Mouse (Mus musculus) liver, embryonic 11.5 days (tissue): ENCODE measurements around the gene Chst8. TPM values are rescaled to one million over a fixed set of nuclear protein-coding genes. Genes with fewer than 3 reads are reported as not detected.

Source experiments
- ATAC-seq: fragments of 200-750 bp; cut with Nextera tagmentation; replicated peaks from 2 replicates; pipeline ENCODE4 v1.8.0; 2017; ENCODE audit warnings: moderate number of reproducible peaks, mild to moderate bottlenecking, moderate TSS enrichment, moderate library complexity; ENCODE audit not compliant: low FRiP score
- DNase-seq: peaks from one replicate; pipeline ENCODE4 v3.0.0-alpha.2; 2017; ENCODE audit warnings: low spot score
- H3K27ac ChIP-seq: fragments of 300-500 bp; sonication (generic); 2 replicates; pipeline ENCODE4 v1.5.1; 2014; ENCODE audit warnings: mild to moderate bottlenecking, low read depth, low read length, control low read depth
- H3K27me3 ChIP-seq: fragments of 300-500 bp; sonication (generic); replicated peaks from 2 replicates; pipeline ENCODE4 v1.6.1; 2014; ENCODE audit warnings: low read length, mixed read lengths; ENCODE audit not compliant: control insufficient read depth, insufficient read depth
- H3K36me3 ChIP-seq: fragments of 300-500 bp; sonication (generic); 2 replicates; pipeline ENCODE4 v1.6.1; 2014; ENCODE audit warnings: mild to moderate bottlenecking, low read length, moderate library complexity, mixed read lengths; ENCODE audit not compliant: control insufficient read depth, insufficient read depth
- H3K4me1 ChIP-seq: fragments of 300-500 bp; sonication (generic); replicated peaks from 2 replicates; pipeline ENCODE4 v1.6.1; 2014; ENCODE audit warnings: low read length, mixed read lengths; ENCODE audit not compliant: control insufficient read depth, insufficient read depth
- H3K4me2 ChIP-seq: fragments of 300-500 bp; sonication (generic); 2 replicates; pipeline ENCODE4 v1.6.1; 2014; ENCODE audit warnings: mild to moderate bottlenecking, control low read depth, moderate library complexity
- H3K4me3 ChIP-seq: fragments of 300-500 bp; sonication (generic); 2 replicates; pipeline ENCODE4 v1.5.1; 2014; ENCODE audit warnings: low read depth, low read length, control low read depth
- H3K9ac ChIP-seq: fragments of 300-500 bp; sonication (generic); 2 replicates; pipeline ENCODE4 v1.6.1; 2014; ENCODE audit warnings: low read depth, low read length, control low read depth
- H3K9me3 ChIP-seq: fragments of 300-500 bp; sonication (generic); 2 replicates; pipeline ENCODE4 v1.6.1; 2016; ENCODE audit warnings: low read length, inconsistent platforms, mixed read lengths; ENCODE audit not compliant: control insufficient read depth
- WGBS: fragments of 180-500 bp; shearing (Covaris S2); extraction: QIAGEN DNeasy Blood & Tissue Kit; methylation state at CpG from one replicate; pipeline ENCODE4 v1.1.7; 2014; 5-methylcytosine and 5-hydroxymethylcytosine counted together
- polyA plus RNA-seq: library from polyadenylated mRNA; unstranded; fragments of >200 nt; fragmentation: Nextera tagmentation; extraction: Ambion mirVana; gene quantifications from 2 replicates; pipeline ENCODE4 v1.2.1, GENCODE M21; 2014

The Chst8 gene
- polyA plus RNA-seq, 1 experiment from 2014 or later, result 0.75 TPM

DNA sequence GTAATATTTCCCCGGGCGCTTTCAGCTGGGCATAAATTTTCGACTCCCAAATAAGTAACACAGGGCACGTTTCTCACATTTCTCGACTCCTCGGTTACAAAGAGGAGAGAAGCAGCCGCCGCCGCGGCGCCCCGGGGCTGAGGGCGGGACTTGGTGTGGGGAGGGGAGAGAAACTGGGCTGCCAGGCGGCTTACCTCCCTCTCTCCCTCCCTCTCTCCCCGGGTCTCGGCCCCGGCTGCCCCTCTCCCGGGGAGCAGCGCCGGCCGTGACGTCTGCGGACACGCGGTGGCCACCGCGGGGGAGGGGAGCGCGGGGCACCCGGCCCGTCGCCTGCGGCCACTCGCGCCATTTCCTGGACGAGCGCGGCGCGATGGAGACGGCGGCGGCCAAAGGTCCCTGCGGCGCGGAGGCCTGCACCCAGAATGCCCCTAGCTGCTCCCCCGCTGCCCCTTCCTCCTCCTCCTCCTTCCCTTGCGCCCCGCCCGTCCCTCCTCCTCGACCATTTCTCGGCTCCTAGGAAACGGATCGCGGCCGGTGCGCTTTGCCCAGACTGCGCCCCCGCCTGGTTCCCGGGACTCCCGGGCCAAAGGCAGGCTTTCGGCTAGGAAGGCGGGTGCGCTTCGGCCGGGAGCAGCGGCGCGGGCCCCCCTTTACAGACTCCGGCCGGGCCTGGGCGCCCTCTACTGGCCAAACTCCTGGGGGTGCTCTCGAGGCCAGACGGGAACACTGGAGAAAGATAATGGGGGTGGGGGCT lies 157.2 kb downstream of the Chst8 start:
- H3K27ac ChIP-seq, result peak overlapping the region; percentile 80
- peak overlapping the region; percentile 75 for H3K4me2 ChIP-seq
- ATAC-seq (peak; percentile 57), DNase-seq (peak; percentile 80)
- no peaks in the 10 kb centered on the region for H3K9me3 ChIP-seq
- no peaks in the 10 kb centered on the region; the same call in 1 of the 2 replicates for H3K4me1 ChIP-seq
- peaks cover 51% of the 10 kb centered on the region for H3K27me3 ChIP-seq
- peak overlapping the region; percentile 60 for H3K9ac ChIP-seq
- H3K36me3 ChIP-seq, result 0 out of 2 replicates have a peak, but pooled peaks cover 2% of the 10 kb centered on the region
- 2% methylated on average over 62 of the region's 74 CpGs for WGBS
- H3K4me3 ChIP-seq, result peak overlapping the region; percentile 60

DNA sequence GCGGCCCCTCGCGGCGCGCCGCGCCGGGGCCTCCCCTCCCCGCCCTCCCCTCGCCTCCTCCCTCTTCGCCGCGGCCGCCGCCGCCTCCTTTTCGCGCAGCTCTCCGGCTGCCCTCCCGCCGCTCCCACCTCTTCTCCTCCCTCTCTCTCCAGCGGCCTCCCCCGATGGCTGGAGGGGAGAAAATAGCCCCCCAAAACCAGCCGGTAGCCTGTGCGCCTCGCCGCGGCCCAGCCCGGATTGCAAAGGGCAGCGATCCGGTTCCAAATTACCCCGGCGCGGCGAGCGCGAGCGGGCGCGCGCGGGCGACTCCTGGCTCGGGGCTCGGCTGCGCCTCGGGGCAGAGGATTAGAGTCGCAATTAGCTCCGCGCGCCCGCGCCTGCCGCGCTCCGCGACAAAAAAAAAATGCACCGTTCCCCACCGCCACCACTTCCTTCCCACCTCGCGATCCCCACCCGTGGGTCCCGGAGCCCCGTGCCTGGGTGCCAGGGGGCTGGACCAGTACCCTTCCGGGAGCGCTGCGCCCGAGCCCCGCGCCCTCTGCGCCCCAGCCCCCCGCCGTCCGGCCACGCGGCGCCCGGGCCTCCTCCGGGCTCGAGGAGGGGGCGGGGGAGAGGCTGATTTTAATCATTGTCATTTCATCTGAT lies 157.9 kb downstream of the Chst8 start:
- peak; percentile 66 for DNase-seq
- ATAC-seq, result peak; percentile 23; the same call in 1 of the 2 replicates
- Histone ChIP-seq H3K36me3 (peaks cover 5% of the 10 kb centered on the region; the same call in 1 of the 2 replicates), H3K4me2 (peak overlapping the region; percentile 75), H3K27me3 (peaks cover 51% of the 10 kb centered on the region), H3K27ac (peak overlapping the region; percentile 80), H3K9ac (peak overlapping the region; percentile 60), H3K9me3 (no peaks in the 10 kb centered on the region), H3K4me3 (peak overlapping the region; percentile 60), H3K4me1 (no peaks in the 10 kb centered on the region; the same call in 1 of the 2 replicates)
- WGBS, result under 1% methylated on average over 61 of the region's 81 CpGs

DNA sequence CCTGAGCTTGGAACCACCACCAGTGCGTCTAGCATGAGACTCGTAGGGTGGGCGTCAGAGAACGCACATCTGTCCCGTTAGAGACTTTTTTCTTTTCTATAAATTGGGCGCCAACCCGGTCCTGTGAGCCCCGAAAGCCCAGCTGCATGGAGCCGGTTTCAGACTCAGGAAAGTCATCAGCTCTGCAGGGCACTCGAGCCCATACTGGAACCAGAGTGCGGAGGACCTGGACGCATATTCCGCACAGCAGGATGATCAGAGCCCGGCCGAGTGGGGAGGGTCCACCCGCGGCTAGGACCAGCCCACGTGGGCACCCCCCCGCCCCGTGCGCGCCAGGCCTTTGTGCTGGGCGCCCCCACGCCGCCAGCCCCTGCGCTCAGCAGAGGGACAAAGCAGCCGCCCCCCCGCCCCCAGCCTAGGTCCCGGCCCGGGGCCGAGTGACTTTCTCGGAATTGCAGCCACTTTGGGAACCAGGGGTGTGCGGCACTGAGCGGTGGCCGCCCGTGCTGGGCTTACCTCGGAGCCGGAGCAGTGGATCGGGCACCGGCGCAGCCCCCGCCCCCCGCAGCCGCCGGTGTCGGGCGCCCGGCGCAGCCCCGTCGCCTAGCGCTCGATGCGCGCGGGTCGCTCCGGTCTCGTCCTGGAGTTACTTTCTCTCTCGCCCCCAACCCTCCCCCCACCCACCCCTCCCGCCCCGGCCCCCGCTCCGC lies 158.6 kb downstream of the Chst8 start:
- Histone ChIP-seq H3K4me3 (peak overlapping the region; percentile 60), H3K27ac (peak overlapping the region; percentile 80), H3K9ac (peak overlapping the region; percentile 60), H3K9me3 (no peaks in the 10 kb centered on the region), H3K4me2 (peak overlapping the region; percentile 75), H3K27me3 (peaks cover 51% of the 10 kb centered on the region), H3K4me1 (no peaks in the 10 kb centered on the region; the same call in 1 of the 2 replicates), H3K36me3 (peaks cover 9% of the 10 kb centered on the region)
- under 1% methylated on average over 54 of the region's 64 CpGs for WGBS
- DNase-seq, result peak; percentile 51
- peak; percentile 56 for ATAC-seq

DNA sequence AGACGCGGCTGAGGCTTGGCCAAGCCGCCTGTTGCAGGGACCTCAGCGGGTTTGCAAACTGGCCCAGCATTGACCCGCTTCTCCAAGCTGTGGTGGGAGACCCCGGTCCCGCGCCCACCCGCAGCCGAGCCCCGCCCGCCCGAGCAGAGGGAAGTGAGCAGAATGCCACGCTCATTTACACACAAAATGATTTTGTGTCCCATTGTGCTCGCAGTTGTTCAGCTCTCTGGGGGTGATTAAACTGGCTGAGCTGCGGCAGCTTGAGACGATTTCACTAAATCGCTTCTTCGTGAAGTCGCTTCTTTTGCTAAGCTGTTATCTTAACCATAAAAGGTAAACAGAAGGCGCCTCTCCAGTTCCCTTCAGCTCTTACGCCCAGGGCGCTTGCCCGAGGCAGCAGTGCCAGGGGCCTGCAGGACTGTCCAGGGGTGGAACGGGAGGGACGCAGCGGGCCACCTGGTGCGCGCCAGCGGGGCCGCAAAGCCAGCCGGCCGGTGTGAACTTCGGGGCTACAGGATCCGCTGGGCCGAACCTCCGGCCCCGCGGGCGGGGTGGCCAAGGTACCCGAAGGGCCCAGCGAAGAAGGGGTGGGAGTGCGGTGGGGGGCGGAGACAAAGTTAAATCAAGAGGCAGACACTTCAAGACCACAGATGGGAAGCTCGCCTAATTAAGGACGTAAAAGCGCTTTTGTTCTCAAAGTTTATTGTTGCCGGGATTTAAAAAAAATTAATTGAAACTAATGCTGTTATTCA lies 159.6 kb downstream of the Chst8 start:
- Histone ChIP-seq H3K4me1 (no peaks in the 10 kb centered on the region; the same call in 1 of the 2 replicates), H3K4me2 (peak overlapping the region; percentile 75), H3K9me3 (no peaks in the 10 kb centered on the region), H3K36me3 (peaks cover 10% of the 10 kb centered on the region), H3K9ac (peak overlapping the region; percentile 34; the same call in 1 of the 2 replicates), H3K4me3 (peak overlapping the region; percentile 60), H3K27me3 (peaks cover 51% of the 10 kb centered on the region), H3K27ac (0 out of 2 replicates have a peak overlapping the region, but pooled peaks have one; percentile 13)
- DNase-seq (no peak), ATAC-seq (no peak)
- WGBS, result 2% methylated on average over 48 of the region's 48 CpGs

DNA sequence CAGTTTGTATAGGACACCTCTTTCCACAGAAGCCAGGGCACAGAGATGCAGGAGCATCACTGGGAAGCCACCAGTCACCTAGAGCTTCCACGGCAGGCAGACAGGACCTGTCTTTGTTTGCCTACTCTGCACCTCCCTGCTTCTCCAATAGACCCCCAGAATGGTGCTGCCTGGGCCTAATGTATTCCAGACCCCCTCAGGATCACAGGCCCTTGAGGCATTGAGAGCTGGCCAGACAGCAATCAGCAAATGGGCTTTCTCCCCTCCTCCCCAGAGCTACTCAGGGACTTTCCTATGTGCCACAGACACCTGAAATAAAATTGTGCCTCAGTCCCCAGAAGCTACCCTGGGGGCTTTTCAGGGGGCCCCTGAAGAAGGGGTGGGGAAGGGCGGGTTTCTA lies 161.1 kb downstream of the Chst8 start:
- ATAC-seq (no peak), DNase-seq (no peak)
- 64% methylated on average over 2 of the region's 2 CpGs for WGBS
- Histone ChIP-seq H3K4me1 (no peaks in the 10 kb centered on the region; the same call in 1 of the 2 replicates), H3K4me3 (no peak overlapping the region), H3K36me3 (peaks cover 10% of the 10 kb centered on the region), H3K9ac (no peak overlapping the region), H3K9me3 (no peaks in the 10 kb centered on the region), H3K4me2 (no peak overlapping the region), H3K27ac (no peak overlapping the region), H3K27me3 (peaks cover 50% of the 10 kb centered on the region)

DNA sequence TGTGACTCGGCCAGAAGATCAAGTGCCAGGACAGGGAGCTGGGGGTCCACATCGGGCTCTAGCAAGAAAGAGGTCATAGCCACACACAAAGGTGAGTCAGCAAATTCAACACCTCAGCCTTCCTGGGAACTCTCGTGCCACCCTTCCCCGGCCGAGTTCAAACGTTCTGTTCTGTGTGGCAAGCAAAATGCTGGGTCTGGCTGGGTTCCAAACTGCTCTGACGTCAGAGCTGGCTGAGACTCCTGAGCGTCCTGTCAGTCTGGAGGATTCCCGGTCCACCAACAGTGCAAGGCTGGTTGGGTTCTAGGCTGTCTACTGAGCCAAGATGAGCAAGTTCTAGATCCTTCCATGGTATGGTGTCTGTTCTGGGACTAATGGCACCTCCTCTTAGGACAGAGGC lies 165.5 kb downstream of the Chst8 start:
- DNase-seq, result no peak

DNA sequence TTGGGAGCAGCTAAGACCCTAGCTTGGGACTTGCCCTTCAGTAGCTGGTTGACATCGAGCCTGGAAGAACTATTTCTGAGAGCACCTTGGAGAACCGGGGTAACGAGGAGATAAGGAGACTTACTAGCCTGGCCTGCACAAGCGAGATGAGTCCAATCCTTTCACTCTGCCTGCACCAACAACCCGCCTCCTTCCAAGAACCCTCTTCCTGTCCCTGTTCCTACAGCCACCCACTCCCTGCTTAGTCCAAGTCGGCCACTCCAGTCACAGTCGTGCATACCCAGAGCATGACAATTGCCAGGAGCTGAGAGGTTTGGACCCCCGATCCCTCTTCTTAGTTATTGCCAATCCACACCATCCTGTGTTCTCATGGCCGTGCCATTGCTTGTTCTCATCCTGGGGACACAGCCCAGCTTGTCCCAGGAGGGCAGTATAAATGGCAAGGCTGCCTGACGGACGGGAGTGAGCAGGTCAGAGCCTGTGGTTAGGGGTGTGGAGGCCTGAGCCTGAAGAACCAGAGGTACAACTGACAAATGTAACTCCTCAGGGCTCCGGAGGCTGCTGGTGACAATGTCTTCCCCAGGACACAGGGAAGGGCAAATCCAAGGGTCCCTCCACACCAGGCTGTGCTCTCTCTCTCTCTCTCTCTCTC lies 166.2 kb downstream of the Chst8 start:
- ATAC-seq (no peak), DNase-seq (no peak)
- Histone ChIP-seq H3K27ac (no peak overlapping the region), H3K9ac (no peak overlapping the region), H3K36me3 (peaks cover 10% of the 10 kb centered on the region), H3K4me1 (no peaks in the 10 kb centered on the region), H3K27me3 (no peaks in the 10 kb centered on the region; the same call in 1 of the 2 replicates), H3K4me2 (no peak overlapping the region), H3K4me3 (no peak overlapping the region), H3K9me3 (no peaks in the 10 kb centered on the region)
- whole genome bisulfite sequencing, result 77% methylated on average over 12 of the region's 12 CpGs

More for the DNA sequence above, 165.5 kb downstream of the Chst8 start:
- Histone ChIP-seq H3K27ac (no peak overlapping the region), H3K27me3 (peaks cover 8% of the 10 kb centered on the region), H3K4me2 (no peak overlapping the region), H3K36me3 (peaks cover 10% of the 10 kb centered on the region), H3K9ac (no peak overlapping the region), H3K4me3 (no peak overlapping the region), H3K9me3 (no peaks in the 10 kb centered on the region), H3K4me1 (no peaks in the 10 kb centered on the region)
- no peak for ATAC-seq
- WGBS, result 88% methylated on average over 9 of the region's 9 CpGs
